Mouse (Mus musculus) A20 (cell line): ENCODE measurements around the gene Cald1.
A peak's percentile ranks its signal among the peaks of the same experiment; 100 is the strongest.

Experiments used
- DNase-seq: peaks from one replicate; pipeline ENCODE4 v3.0.0-alpha.2; 2011; ENCODE audit warnings: low read depth, low spot score

Cald1 gene

GRCm38 (mm10) chr6:34598121-34599065, at the start of gene Cald1:
Gene Cald1 (plus strand): TSS chr6:34598500.
- no peak for DNase-seq

GRCm38 (mm10) chr6:34549017-34549416, 49.3 kb upstream of the Cald1 start:
- DNase-seq, result peak; percentile 49

- DNase-seq, result no peak
These were observed 45.7 kb upstream of the Cald1 start for GRCm38 (mm10) chr6:34552489-34553157.

GRCm38 (mm10) chr6:34554291-34554997, 43.9 kb upstream of the Cald1 start:
- DNase-seq, result no peak

- DNase-seq, result no peak
These were observed 38.8 kb upstream of the Cald1 start for GRCm38 (mm10) chr6:34559521-34559920.

- DNase-seq, result no peak
These were observed 33.0 kb upstream of the Cald1 start for GRCm38 (mm10) chr6:34565176-34565880.

GRCm38 (mm10) chr6:34567298-34567697, 31.0 kb upstream of the Cald1 start:
- no peak for DNase-seq

- DNase-seq, result no peak
These were observed 18.7 kb upstream of the Cald1 start for GRCm38 (mm10) chr6:34579504-34580068.

GRCm38 (mm10) chr6:34583365-34583764, 14.9 kb upstream of the Cald1 start:
- no peak for DNase-seq

GRCm38 (mm10) chr6:34588066-34588465, 10.2 kb upstream of the Cald1 start:
- no peak for DNase-seq

GRCm38 (mm10) chr6:34590716-34591115, 7.6 kb upstream of the Cald1 start:
- DNase-seq, result no peak

- DNase-seq, result no peak
These were observed 4.9 kb upstream of the Cald1 start for GRCm38 (mm10) chr6:34593353-34593752.

GRCm38 (mm10) chr6:34597316-34597715, 984 bp upstream of the Cald1 start:
- no peak for DNase-seq

GRCm38 (mm10) chr6:34599171-34599570, 871 bp downstream of the Cald1 start:
- no peak for DNase-seq

- DNase-seq, result no peak
These were observed 1.4 kb downstream of the Cald1 start for GRCm38 (mm10) chr6:34599631-34600111.

- no peak for DNase-seq
These were observed 2.5 kb downstream of the Cald1 start for GRCm38 (mm10) chr6:34600850-34601249.

GRCm38 (mm10) chr6:34602091-34602490, 3.8 kb downstream of the Cald1 start:
- no peak for DNase-seq

- DNase-seq, result no peak
These were observed 8.1 kb downstream of the Cald1 start for GRCm38 (mm10) chr6:34606407-34606806.

GRCm38 (mm10) chr6:34608603-34609002, 10.3 kb downstream of the Cald1 start:
- DNase-seq, result no peak

GRCm38 (mm10) chr6:34609892-34610829, 11.9 kb downstream of the Cald1 start:
- DNase-seq, result no peak
